In the genomic region with DNA sequence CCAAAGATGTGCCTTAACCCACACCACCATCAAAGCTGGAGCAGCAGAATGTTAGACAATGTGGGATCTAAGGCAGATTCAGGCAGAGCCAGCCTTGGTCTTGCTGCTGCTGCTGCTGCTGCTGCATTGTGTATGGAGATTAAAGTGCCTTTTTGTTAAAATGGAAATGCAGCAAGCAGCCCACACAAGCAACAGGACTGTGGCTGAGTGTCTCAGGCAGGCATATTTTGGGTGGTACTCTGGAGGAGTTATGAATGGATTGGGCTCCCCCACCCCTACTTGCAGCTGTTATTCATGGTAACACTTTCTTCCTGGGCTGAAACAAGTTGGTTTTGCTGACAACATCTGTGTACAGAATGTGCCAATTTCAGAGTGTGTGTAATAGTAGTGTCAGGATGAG, we compare ENCODE assay signal across 20 mouse cellular contexts.
A peak's percentile ranks its signal among the peaks of the same experiment; 100 is the strongest.
DNase-seq lines count a peak whose midpoint lies in the region; ATAC-seq and TF ChIP-seq lines count a peak whose summit lies in the region.
"Had no signal": no experiment of that assay in that cellular context is flagged by ENCODE, and none has a peak within 500 bp of the region (broad histone marks: within the 10 kb centered on the region; RNA-seq: fewer than 3 reads in every experiment).

No protein-coding gene starts in this region.

- DNase-seq in left cerebral cortex, postnatal 14 days (ENCODE audit: low spot score in 2 of 2), result peak; percentile 21 to 34
- no peak for DNase-seq in left cerebral cortex, postnatal 4 days
- peak; percentile 6 for DNase-seq in MEL (ENCODE audit: low read depth, low spot score)
- DNase-seq in brain, embryonic 14.5 days (ENCODE audit: low read depth), result peak; percentile 32
- DNase-seq in midbrain, embryonic 14.5 days, result peak; percentile 7
- DNase-seq: adrenal gland, adult 8-10 months; cerebellum, adult 9-11 months; gastrocnemius, postnatal 25 days; kidney, adult 18-20 months; kidney, postnatal 14 days; liver, postnatal 0 days; lung, postnatal 10 days had no signal

- TF ChIP-seq EP300 in MEL (IDR thresholded peaks at IDR 0.05; ENCODE audit: low read depth in 1 of 2, low read length in 2 of 2), result no peak

- no peak overlapping the region for H3K27ac ChIP-seq in MEL (ENCODE audit: control insufficient read depth, low read depth, low read length)
- H3K27ac ChIP-seq in midbrain, embryonic 14.5 days (replicated peaks; ENCODE audit: low read depth, low read length), result no peak overlapping the region
- H3K27ac ChIP-seq in heart, embryonic 12.5 days (ENCODE audit: poor library complexity, severe bottlenecking), result no peak overlapping the region
- no peak overlapping the region for H3K27ac ChIP-seq in intestine, embryonic 15.5 days
- H3K27ac ChIP-seq: embryonic facial prominence, embryonic 13.5 days; limb, embryonic 10.5 days; neural tube, embryonic 13.5 days; stomach, postnatal 0 days had no signal

- no peaks in the 10 kb centered on the region for H3K79me2 ChIP-seq in MEL (ENCODE audit: control insufficient read depth, insufficient read depth, low read length, poor library complexity)

- H3K4me2 ChIP-seq in midbrain, embryonic 14.5 days (ENCODE audit: low read length), result no peak overlapping the region
- no peak overlapping the region for H3K4me2 ChIP-seq in heart, embryonic 12.5 days
- no peak overlapping the region for H3K4me2 ChIP-seq in intestine, embryonic 15.5 days (replicated peaks)
- H3K4me2 ChIP-seq: embryonic facial prominence, embryonic 13.5 days; neural tube, embryonic 13.5 days had no signal

- H3K36me3 ChIP-seq in MEL (ENCODE audit: control insufficient read depth in 1 of 2, insufficient read depth in 2 of 2, low read length in 2 of 2), result peaks cover 0 to 2% of the 10 kb centered on the region in 2 experiments; a peak in 1 of 4 replicates
- H3K36me3 ChIP-seq in midbrain, embryonic 14.5 days (ENCODE audit: control insufficient read depth, insufficient read depth, low read length), result no peaks in the 10 kb centered on the region
- peaks cover 15% of the 10 kb centered on the region for H3K36me3 ChIP-seq in heart, embryonic 12.5 days
- H3K36me3 ChIP-seq in intestine, embryonic 15.5 days, result no peaks in the 10 kb centered on the region
- H3K36me3 ChIP-seq: limb, embryonic 10.5 days; neural tube, embryonic 13.5 days had no signal

- TF ChIP-seq CTCF in MEL (IDR thresholded peaks at IDR 0.05 in 2 of 3, conservative IDR thresholded peaks at IDR 0.05 in 1 of 3; ENCODE audit: control insufficient read depth in 1 of 3, insufficient read depth in 1 of 3, low read depth in 2 of 3, low read length in 3 of 3, poor library complexity in 1 of 3, severe bottlenecking in 1 of 3), result no peak
- TF ChIP-seq CTCF in brain, embryonic 14.5 days (IDR thresholded peaks at IDR 0.05; ENCODE audit: borderline replicate concordance, extremely low read depth, insufficient read depth, insufficient read length), result no peak

- H3K9me3 ChIP-seq in MEL (replicated peaks; ENCODE audit: insufficient read depth, low read length), result no peaks in the 10 kb centered on the region
- H3K9me3 ChIP-seq in midbrain, embryonic 14.5 days (ENCODE audit: control insufficient read depth, low read length), result no peaks in the 10 kb centered on the region
- H3K9me3 ChIP-seq in heart, embryonic 12.5 days (replicated peaks), result no peaks in the 10 kb centered on the region
- no peaks in the 10 kb centered on the region for H3K9me3 ChIP-seq in intestine, embryonic 15.5 days
- H3K9me3 ChIP-seq: embryonic facial prominence, embryonic 13.5 days; limb, embryonic 10.5 days; neural tube, embryonic 13.5 days had no signal

- ATAC-seq in midbrain, embryonic 14.5 days (ENCODE audit: low FRiP score, low TSS enrichment), result peak; percentile 34; the same call in 1 of the 2 replicates
- no peak for ATAC-seq in heart, embryonic 12.5 days (ENCODE audit: insufficient number of reproducible peaks, low FRiP score)
- ATAC-seq in intestine, embryonic 15.5 days, result no peak
- ATAC-seq: hindbrain, embryonic 16.5 days; liver, postnatal 0 days; Patski had no signal

- TF ChIP-seq RAD21 in MEL (IDR thresholded peaks at IDR 0.05; ENCODE audit: low read depth, low read length), result no peak

- intact Hi-C loops in left cerebral cortex, postnatal 14 days (cut with DNase I), result no loop called here
- intact Hi-C loops in left cerebral cortex, postnatal 4 days (cut with DNase I), result no loop called here

- no peaks in the 10 kb centered on the region for H3K27me3 ChIP-seq in MEL (ENCODE audit: control insufficient read depth in 1 of 2, insufficient read depth in 2 of 2, low read length in 2 of 2)
- no peaks in the 10 kb centered on the region for H3K27me3 ChIP-seq in midbrain, embryonic 14.5 days (ENCODE audit: control insufficient read depth, insufficient read depth, low read length)
- no peaks in the 10 kb centered on the region for H3K27me3 ChIP-seq in heart, embryonic 12.5 days (replicated peaks)
- H3K27me3 ChIP-seq in intestine, embryonic 15.5 days (replicated peaks), result no peaks in the 10 kb centered on the region
- H3K27me3 ChIP-seq: embryonic facial prominence, embryonic 13.5 days; neural tube, embryonic 13.5 days; Patski had no signal

- H3K4me1 ChIP-seq in MEL (ENCODE audit: control insufficient read depth in 1 of 2, insufficient read depth in 2 of 2, low read length in 2 of 2), result no peaks in the 10 kb centered on the region
- no peaks in the 10 kb centered on the region for H3K4me1 ChIP-seq in midbrain, embryonic 14.5 days (ENCODE audit: control insufficient read depth, insufficient read depth, low read length)
- H3K4me1 ChIP-seq in heart, embryonic 12.5 days (replicated peaks), result no peaks in the 10 kb centered on the region
- no peaks in the 10 kb centered on the region for H3K4me1 ChIP-seq in intestine, embryonic 15.5 days (replicated peaks)
- H3K4me1 ChIP-seq: embryonic facial prominence, embryonic 13.5 days; limb, embryonic 10.5 days; neural tube, embryonic 13.5 days had no signal

- no peak overlapping the region for H3K4me3 ChIP-seq in MEL (ENCODE audit: control insufficient read depth in 1 of 2, insufficient read depth in 1 of 2, low read depth in 2 of 2, low read length in 2 of 2)
- H3K4me3 ChIP-seq in midbrain, embryonic 14.5 days (replicated peaks; ENCODE audit: low read depth, low read length), result no peak overlapping the region
- H3K4me3 ChIP-seq in heart, embryonic 12.5 days, result no peak overlapping the region
- no peak overlapping the region for H3K4me3 ChIP-seq in intestine, embryonic 15.5 days (replicated peaks)
- H3K4me3 ChIP-seq: embryonic facial prominence, embryonic 13.5 days; limb, embryonic 10.5 days; neural tube, embryonic 13.5 days had no signal

- no peak overlapping the region for H3K9ac ChIP-seq in MEL (ENCODE audit: control insufficient read depth, low read depth, low read length, poor library complexity, severe bottlenecking)
- no peak overlapping the region for H3K9ac ChIP-seq in midbrain, embryonic 14.5 days (replicated peaks; ENCODE audit: low read length)
- no peak overlapping the region for H3K9ac ChIP-seq in heart, embryonic 12.5 days
- no peak overlapping the region for H3K9ac ChIP-seq in intestine, embryonic 15.5 days
- H3K9ac ChIP-seq: embryonic facial prominence, embryonic 13.5 days; liver, postnatal 0 days; neural tube, embryonic 13.5 days had no signal

- TF ChIP-seq POLR2A in MEL (IDR thresholded peaks at IDR 0.05; ENCODE audit: control insufficient read depth in 1 of 2, insufficient read depth in 1 of 2, low read depth in 1 of 2, low read length in 2 of 2, poor library complexity in 1 of 2), result no peak
- no peak for TF ChIP-seq POLR2A in brain, embryonic 14.5 days (IDR thresholded peaks at IDR 0.05; ENCODE audit: borderline replicate concordance, extremely low read depth, insufficient read depth, insufficient read length, poor library complexity, severe bottlenecking)

TF ChIP-seq in MEL, 35 proteins besides CTCF, POLR2A, EP300 and RAD21:
- no peak for TF ChIP-seq MAFK (IDR thresholded peaks at IDR 0.05; ENCODE audit: borderline replicate concordance, low read depth, low read length)
- TF ChIP-seq SIN3A (IDR thresholded peaks at IDR 0.05; ENCODE audit: low read length), result no peak
- TF ChIP-seq TCF12 (IDR thresholded peaks at IDR 0.05; ENCODE audit: low read depth, low read length), result no peak
- TF ChIP-seq MYC (IDR thresholded peaks at IDR 0.05; ENCODE audit: low read depth, low read length), result no peak
- no peak for TF ChIP-seq POLR2AphosphoS2 (IDR thresholded peaks at IDR 0.05; ENCODE audit: low read length)
- TF ChIP-seq GATA1 (IDR thresholded peaks at IDR 0.05; ENCODE audit: low read depth, low read length), result no peak
- no peak for TF ChIP-seq ETS1 (IDR thresholded peaks at IDR 0.05; ENCODE audit: low read depth, low read length)
- no peak for TF ChIP-seq MEF2A (IDR thresholded peaks at IDR 0.05; ENCODE audit: extremely low read depth, insufficient replicate concordance, low read depth, low read length, poor library complexity, severe bottlenecking)
- TF ChIP-seq MXI1 (IDR thresholded peaks at IDR 0.05; ENCODE audit: low read depth, low read length), result no peak
- TF ChIP-seq MAX (IDR thresholded peaks at IDR 0.05; ENCODE audit: low read length), result no peak
- TF ChIP-seq GABPA (IDR thresholded peaks at IDR 0.05; ENCODE audit: low read depth, low read length), result no peak
- TF ChIP-seq NRF1 (IDR thresholded peaks at IDR 0.05; ENCODE audit: insufficient read depth, low read depth, low read length, poor library complexity, severe bottlenecking), result no peak
- TF ChIP-seq USF1 (IDR thresholded peaks at IDR 0.05; ENCODE audit: low read depth, low read length), result no peak
- no peak for TF ChIP-seq NELFE (IDR thresholded peaks at IDR 0.05; ENCODE audit: low read depth, low read length)
- no peak for TF ChIP-seq POLR2AphosphoS5 (IDR thresholded peaks at IDR 0.05; ENCODE audit: borderline replicate concordance, low read depth, low read length)
- no peak for TF ChIP-seq MYB (IDR thresholded peaks at IDR 0.05; ENCODE audit: low read depth, low read length)
- TF ChIP-seq ELF1 (IDR thresholded peaks at IDR 0.05; ENCODE audit: low read depth, low read length), result no peak
- TF ChIP-seq TBP (IDR thresholded peaks at IDR 0.05; ENCODE audit: low read depth, low read length), result no peak
- no peak for TF ChIP-seq SMC3 (IDR thresholded peaks at IDR 0.05; ENCODE audit: low read depth, low read length)
